Mouse (Mus musculus) ES-Bruce4 (cell line): ENCODE results near the gene Iqcg.

Experiments used
- CTCF ChIP-seq: IDR thresholded peaks from one replicate; pipeline ENCODE4 v1.8.1; 2011; ENCODE audit warnings: low read depth, low read length
- EP300 ChIP-seq: IDR thresholded peaks from 2 replicates; pipeline ENCODE4 v1.6.1; 2011; ENCODE audit warnings: low read depth, low read length; ENCODE audit not compliant: insufficient read depth
- POLR2A ChIP-seq: IDR thresholded peaks from one replicate; pipeline ENCODE4 v1.8.1; 2011; ENCODE audit warnings: low read length; ENCODE audit not compliant: insufficient read depth

DNA sequence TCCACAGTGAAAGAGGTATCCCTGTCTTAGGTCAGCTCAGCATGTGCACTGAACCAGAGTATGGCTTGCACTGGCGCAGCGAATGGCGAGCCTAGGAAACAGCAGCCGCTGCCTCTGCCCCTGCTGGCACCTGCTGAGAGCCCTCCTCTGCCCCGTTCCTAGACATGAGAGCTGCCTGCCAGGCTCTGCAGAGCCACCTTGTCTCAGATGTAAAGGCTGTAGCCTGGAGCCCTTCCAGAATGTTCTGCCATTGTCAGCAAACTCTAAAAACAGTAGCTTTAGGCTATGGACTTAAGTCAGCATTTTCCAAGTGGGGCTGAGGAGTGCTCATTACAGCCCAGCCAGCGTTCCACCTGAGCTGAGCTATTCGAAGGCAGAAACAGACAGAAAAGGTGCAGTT is 48.6 kb downstream of the Iqcg start:
- TF ChIP-seq CTCF (no peak), EP300 (no peak), POLR2A (no peak)
